Mouse (Mus musculus) spleen, adult 2 months (tissue): ENCODE results near the gene Fyb.

Experiments used
- CTCF ChIP-seq: fragments of 200-500 bp; IDR thresholded peaks from 2 replicates; pipeline ENCODE4 v1.5.1; 2011; ENCODE audit warnings: mild to moderate bottlenecking, inconsistent platforms; ENCODE audit not compliant: insufficient read depth, insufficient read length, insufficient replicate concordance; ENCODE audit errors: extremely low read depth
- POLR2A ChIP-seq: fragments of 200-500 bp; IDR thresholded peaks from 2 replicates; pipeline ENCODE4 v1.6.1; 2011; ENCODE audit warnings: low read depth, low read length, inconsistent platforms

DNA sequence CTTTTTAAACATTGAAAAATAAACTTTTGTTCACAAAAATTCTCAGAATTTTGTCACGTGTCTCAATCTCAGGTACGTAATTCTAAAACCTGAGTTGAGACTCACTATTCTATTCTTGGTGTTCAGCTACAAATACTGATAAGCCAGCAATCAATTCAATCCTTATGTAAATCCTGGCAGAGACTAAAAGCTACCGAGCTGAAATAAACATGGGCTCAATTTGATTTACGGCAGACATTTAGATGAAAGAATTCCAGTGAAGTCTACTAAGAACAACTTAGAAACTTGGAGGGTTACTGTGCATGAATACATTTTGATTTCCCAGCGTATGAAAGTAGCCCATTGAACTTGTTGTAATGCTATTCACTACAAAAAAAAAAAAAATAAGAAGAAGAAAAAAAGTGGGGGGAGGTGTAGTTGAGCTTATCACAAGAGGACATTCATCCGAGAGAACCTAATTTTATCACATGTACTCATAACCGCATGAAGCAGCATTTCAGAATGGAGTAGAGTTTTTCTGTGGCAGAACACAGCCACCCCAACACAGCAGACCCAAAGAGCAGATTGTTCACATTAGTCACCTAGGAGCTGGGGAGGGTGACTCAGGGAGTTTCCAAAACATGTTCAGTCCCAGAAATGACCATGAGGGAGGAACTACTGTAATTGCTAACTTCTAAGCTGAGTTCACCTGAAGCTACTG, 17.1 kb downstream of the Fyb start:
- TF ChIP-seq POLR2A (no peak), CTCF (no peak)
